Mouse (Mus musculus) spleen, embryonic (tissue): ENCODE measurements at regions not wholly inside any gene's neighbourhood (a gene's known extent, or its start where the extent isn't known, plus 50 kb on each side); places are given as distances from the start of the nearest gene placed in this dataset.
"Not testable (repeated sequence)": the region's sequence is repeated elsewhere in the genome, so short reads cannot be mapped to it uniquely, and the experiment has no call there.

Experiments used
- CTCF ChIA-PET: fragments of 350-600 bp; sonication (Branson Sonifier 250); formaldehyde crosslinking; loops from one replicate; lab custom pipeline; 2022; lab: Charles Lee

DNA sequence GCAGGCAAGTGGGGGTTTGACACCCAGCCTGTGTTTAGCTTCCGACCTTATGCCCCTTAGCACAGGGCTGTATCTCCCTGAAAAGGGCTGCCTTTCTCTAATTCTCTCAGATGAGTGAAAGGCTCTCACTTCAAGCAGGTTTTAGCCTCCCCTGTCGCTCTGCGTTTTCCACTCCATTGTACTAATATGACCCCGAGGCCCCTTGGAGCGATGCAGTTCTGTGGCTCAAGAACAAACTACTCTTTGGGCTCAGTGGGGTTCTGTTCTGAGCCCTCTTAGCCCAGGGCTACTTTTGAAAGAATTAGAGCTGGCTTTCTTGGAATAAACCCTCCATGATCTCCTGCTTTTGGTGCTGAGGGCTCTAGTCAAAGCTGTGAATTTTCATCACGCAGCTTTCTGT lies 53.4 kb upstream of the Castor2 start:
- CTCF ChIA-PET: no interaction called here

DNA sequence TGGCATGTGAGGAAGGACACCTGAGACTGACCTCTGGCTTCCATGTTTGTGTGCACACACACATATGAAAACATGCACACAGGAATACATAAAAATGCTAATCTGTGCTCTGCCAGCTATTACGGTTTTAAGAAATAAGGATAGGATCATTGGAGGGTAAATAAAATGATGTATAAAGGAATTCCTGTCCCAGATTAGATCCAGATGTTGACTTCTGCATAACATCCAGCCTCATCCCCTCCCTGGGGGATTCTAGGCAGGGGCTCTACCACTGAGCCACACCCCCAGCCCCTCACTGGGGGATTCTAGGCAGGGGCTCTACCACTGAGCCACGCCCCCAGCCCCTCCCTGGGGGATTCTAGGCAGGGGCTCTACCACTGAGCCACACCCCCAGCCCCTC lies 56.6 kb upstream of the Castor2 start:
- CTCF ChIA-PET: not testable (repeated sequence)

DNA sequence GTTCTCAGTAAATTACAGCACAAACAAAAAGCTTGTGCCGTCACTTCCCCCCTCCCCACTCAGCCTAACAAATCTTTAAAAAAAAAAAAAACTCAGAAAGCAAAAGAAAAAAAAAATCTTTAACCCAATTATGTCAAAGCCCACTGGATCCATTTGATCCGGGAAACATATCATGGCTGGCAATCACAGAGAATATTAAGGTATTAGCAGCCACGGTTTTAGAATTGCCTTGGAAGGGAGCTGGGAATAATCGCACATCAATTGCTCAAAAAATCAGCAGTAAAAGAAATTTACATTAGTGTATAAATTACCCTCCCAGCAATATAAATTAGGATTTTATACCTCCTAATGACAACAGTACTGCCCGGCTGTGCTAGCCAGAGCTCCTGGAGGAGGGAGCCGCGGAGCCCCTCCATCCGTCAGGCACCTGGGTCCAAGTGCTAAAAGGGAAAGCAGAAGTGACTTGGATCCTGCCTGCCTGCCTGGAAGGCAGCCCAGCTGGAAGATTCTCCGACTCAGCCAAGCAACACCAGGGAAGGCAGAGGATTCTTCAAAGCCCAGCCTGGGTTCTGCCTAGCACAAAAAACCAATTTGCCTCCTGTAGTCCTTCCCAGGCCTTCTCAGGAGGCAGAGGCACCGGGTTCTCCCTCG lies 72.1 kb upstream of the Castor2 start:
- CTCF ChIA-PET: interaction anchor here (0.6 kb wide), 1 partner anchor 20 kb away, joined by 3 read pairs; no protein-coding TSS in a partner anchor

DNA sequence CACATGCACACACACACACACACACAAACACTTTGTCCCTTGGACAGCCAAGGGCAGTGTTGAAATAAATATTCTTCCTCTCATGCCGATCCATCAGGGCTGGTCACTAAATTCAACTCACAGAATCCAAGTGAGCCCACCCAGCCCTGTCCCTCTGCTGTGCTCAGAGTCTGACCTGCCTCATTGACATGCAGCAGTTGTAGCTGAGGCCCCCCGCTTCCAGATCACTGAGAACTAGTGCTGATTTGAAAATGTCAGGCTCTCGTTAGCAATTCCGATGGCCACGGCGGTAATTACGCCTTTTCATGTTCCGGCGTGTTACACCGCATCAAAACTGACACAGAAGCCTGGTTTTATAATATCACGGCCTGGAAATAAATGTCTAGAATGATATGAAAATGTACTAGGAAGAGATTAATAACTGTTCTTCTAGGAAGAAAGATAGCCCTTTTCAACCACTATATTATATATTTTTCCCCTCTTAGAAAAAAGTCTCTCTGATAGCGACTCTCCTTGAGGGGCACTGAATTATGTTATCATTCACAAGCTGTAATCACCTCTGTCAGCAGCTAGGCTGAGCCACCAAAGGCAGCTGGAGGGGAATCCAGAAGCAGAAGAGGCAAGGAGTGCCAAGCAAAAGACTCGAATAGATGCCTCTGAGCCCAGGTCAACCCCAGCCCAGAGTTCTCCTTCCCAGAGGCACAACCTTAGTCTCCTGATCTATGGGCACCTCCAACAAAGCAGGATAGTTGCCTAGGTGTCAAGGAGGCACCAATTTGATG lies 79.7 kb upstream of the Castor2 start:
- CTCF ChIA-PET: no interaction called here

DNA sequence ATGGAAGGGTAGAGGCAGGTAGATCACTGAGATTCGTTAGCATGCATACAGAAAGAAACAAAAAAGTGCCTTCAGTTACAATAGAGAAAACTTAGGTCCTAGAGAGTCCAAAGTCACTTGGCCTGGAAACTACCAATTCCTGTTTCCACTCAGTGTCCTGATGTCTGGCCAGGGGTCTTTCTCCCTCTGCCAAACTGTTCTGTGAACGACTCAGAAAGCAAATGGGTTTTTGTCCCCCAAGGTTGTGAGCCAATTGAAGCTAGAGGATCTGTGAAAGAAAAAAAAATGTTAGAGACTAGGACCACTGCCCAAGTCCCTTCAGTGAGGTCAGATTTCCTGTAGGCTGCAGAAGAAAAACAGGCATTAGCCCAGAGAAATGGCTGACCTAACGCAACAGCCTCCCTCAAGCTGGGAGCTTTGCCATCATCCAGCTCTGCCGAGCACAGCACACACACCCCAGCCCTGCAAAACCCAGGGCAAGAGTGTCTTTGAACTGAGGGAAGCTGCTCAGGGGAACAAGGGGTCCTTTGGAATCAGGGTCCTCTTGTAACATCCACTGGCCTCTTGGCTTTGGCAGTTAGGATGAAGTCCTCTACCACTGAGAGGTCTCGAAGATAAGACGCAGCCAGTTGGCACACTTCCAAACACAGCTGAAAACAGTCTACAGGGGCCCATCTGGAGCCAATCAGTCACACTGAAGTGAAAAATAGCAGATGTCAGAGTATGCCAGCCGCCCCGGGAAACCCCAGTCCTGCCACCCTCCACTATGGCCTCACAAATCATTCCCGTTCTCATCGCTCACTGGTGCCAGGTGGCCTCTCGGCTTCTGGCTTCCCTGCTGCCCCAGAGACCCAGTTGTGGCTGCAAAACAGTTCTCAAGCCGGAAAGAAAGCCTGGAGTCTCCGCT lies 85.0 kb upstream of the Castor2 start:
- CTCF ChIA-PET: no interaction called here

DNA sequence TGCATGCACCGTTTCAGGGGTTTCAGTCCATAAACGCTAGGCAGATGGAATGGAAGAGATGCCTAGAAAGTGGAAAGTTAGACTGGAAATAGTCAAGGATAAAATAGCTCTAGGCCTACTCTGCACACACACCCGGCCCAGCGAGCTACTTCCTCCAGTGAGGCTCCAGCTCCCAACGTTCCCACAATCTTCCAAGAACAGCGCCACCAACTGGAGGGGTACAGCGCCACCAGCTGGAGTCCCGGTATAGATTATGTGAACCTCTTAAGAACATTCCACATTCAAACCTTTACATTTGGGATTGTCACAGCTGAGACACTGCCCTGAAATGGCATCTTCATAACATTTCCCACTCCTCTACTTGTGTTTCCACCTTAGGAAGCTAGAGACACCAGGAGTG lies 86.3 kb upstream of the Castor2 start:
- CTCF ChIA-PET: no interaction called here

DNA sequence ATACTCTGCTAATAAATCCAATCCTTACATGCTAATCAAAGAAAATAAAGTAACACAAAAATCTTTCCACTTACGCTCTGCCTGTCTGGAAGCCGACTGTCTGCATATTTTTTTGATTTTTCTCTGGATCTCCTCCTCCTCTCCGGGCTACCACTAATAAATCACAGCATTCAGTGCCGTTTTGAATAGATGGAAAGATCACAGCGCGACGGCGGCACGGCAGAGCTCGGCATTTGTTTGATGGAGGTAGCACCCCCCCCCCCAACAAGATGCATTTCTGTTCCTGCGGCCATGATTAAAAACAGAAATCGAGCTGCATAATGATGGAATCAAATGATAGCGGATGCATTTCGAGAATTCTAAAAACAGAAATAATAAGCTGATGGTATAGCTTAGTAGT lies 89.7 kb upstream of the Castor2 start:
- CTCF ChIA-PET: interaction anchor here (0.6 kb wide), 1 partner anchor 24 kb away, joined by 4 read pairs; no protein-coding TSS in a partner anchor

DNA sequence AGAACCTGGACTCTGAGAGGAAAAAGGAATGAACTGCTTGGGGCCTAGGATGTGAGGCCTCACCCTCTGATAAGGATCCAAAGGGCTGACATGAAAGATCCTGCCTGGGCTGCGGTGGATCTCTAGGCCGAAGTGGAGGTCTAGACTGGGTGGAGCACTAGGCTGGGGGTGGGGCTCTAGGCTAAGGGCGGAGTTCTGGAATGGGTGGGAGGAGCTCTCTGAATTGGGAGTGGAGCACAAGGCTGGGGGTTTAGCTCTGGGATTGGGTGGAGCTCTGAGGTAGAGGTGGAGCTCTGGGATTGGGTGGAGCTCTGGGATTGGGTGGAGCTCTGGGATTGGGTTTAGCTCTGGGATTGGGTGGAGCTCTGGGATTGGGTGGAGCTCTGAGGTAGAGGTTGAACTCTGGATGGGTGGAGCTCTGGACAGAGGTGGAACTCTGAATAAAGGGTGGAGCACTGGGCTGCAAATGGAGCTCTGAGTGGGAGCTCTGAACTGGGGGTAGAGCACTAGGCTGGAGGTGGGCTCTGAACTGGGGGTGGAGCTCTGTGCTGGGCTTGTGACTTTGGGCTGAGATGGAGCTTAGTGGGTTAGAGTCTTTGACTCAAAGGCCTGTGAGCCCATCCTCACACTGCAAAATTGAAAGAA lies 92.3 kb upstream of the Castor2 start:
- CTCF ChIA-PET: interaction anchor here (0.6 to 1.0 kb wide), 3 partner anchors 20 to 791 kb away, joined by 3 to 4 read pairs (median 3); no protein-coding TSS in a partner anchor

DNA sequence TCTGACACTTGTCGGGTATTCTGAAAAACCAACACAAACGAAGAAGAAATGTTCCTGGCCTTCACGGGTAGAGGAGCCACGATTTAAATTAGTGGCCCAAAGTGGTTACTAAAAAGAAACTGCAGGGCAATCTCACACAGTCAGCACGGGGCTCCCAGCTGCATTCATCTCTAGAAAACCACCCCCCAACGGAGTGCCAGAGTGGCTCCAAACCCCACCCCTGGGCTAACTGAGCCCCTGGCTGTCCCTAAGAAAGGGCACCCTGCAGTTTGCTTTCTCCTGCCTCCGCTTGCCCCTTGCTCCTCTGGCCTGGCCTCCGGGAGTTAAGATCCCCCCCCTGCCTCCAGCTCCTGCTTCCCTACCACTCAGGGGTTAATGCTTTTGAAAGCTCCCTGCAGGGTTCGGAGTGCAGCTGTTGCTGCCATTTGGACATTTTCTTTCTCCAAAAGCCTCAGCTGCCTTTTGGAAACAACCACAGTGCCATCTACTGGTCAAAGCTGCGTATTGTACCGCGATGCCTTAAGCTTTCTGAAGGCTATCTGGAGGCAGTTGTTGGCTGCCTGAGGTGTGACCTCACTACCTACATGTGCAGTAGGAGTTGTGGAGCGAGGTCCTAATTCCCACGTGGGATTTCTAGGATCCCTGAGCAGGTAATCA lies 92.9 kb upstream of the Castor2 start:
- CTCF ChIA-PET: interaction anchor here (0.6 to 1.0 kb wide), 2 partner anchors 21 to 55 kb away, joined by 3 read pairs; no protein-coding TSS in a partner anchor

DNA sequence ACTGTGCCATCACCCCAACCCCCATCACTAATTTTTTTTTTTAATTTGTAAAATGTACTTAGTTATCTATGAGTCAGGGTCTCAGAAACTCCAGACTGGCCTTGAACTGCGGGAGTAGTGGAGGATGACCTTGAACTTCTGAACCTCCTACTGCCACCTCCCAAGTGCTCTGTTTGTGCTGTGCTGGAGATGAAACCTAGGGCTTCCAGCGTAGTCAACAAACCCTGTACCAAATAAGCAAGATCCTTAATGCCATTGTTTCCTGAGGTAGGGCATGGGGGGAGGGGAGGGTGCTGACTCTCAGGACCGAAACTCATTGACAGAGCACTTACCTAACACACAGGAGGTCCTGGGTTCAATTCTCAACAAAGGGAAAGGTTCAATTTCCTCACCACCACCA lies 93.5 kb upstream of the Castor2 start:
- CTCF ChIA-PET: no interaction called here

DNA sequence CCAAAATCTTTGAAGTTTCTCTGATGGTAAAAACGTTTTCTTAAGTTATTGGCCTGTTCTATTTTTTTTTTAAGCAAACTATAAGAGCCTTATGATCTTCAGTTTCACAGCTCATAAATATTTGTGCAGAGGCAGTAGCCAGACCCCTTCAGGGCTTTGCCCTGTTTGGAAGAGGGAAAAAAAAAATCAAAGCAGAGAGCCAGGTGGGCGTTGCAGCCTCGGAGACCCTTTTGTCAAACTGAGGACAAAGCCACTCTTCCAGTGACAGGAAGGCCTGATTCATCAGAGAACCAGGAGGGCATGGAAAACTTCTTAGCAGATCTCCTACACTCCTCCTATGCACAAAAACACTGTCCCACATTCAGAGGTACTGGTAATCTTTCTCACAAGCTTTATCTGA lies 99.4 kb upstream of the Castor2 start:
- CTCF ChIA-PET: interaction anchor here (0.7 kb wide), 1 partner anchor 22 kb away, joined by 4 read pairs; no protein-coding TSS in a partner anchor

DNA sequence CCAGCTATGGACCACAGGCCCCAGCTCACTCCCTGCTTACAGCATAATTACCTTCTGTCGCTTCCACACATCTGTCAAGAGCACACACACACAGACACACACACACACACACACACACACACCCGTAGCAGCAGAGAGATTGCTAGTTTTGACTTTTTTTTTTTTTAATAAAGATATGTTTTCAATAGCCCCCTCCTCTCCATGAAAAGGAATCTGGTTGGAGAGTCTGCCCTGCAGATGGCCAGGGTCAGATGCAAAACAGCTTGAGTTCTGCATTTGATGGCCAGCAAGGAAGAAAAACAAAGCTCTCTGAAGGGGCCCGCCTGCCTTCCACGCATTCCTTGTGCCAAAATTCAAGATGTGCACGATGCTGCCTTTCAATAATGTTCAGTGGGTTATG lies 99.8 kb upstream of the Castor2 start:
- CTCF ChIA-PET: interaction anchor here (0.7 kb wide), 1 partner anchor 21 kb away, joined by 4 read pairs; no protein-coding TSS in a partner anchor

DNA sequence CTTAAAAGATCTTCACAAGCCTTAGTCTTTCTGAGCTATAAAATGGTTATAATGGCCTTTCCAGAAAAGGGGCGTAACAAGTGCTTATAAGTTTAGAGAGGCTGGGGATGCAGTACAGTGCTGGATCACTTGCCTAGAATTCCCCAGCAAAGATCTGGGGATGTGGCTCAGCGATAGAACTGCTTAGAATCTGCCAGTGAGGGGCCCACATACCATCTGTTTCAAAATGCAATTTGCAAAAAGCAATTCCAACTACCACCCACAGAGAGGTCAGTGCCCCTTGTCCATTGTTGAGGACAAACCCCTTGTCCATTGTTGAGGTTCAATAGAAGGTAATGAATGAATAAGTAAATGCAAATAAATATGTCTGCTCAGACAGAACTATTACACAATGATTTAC lies 107.5 kb upstream of the Castor2 start:
- CTCF ChIA-PET: no interaction called here

DNA sequence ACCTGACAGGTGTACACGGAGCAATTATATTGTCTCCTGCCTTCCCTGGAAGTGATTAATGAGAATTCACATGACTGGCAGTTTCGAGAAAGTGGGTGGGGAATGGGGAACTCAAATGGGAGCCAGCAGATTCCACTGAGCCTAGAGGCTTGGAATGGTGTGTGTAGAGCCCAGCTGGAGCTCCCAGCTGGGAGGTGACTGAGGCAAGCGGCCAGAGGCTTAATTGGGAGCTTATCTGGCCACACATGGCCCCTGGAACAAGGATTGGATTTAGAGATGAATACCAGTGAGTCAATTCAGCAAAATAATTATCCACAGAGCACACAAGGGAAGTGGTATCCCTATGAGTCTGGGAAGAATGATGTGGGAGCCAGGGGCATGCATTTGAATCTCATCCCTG lies 108.0 kb upstream of the Castor2 start:
- CTCF ChIA-PET: no interaction called here

DNA sequence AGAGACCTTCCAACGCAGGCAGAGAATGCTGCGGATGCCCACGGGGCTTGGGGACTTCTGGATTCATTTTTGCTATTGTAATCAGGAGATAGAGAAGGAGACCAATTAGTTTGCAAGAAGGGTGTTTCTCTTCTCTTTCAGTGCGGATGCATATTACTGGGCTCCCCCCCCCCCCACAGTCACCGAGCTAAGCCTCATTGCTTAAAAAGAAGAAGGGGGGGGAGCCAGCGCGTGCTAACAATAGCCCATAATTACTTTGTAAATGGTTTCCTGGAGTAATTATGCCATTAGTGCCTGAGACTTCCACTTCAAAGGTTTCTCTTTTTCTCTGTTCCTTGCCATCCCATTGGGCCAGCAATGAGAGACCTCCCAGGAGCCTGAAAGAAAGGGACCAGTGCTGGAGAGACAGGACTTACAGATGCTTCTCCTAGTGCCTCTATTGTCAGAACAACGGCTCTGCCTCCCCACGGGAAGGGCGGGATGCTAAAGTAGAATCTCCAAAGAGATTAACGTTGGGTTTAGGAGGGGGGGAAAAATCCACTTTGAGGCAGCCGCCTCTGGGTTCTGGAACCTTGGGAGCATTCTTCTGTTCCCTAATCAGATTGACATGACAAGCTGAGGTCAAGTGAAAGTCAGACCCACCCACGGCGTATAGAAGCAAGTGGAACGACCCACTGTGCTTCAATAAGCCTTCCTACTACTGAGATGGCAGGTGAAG lies 116.1 kb upstream of the Castor2 start:
- CTCF ChIA-PET: no interaction called here

DNA sequence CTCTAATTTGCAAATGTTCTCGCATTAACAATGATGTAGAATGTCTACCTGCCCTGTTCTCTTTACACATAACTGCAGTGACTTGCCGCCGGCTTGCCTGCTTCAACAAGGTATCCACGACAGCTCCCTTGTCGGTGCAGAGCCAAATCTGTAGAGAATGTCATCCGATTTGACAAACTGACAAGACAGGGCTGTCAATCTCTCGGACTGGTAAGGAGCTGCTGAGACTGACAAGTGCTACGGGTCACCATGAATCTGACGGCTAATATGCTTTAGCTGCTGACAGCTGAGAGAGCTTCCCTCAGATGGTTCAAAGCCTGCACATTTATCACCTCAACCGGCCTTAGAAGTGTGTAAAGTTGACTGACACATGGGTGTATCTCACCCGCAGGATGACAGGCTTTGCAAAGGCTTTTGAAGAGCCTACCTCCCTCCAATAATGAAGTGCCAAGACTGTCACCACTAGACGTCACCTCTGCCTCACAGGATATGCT lies 129.0 kb upstream of the Castor2 start:
- CTCF ChIA-PET: no interaction called here

DNA sequence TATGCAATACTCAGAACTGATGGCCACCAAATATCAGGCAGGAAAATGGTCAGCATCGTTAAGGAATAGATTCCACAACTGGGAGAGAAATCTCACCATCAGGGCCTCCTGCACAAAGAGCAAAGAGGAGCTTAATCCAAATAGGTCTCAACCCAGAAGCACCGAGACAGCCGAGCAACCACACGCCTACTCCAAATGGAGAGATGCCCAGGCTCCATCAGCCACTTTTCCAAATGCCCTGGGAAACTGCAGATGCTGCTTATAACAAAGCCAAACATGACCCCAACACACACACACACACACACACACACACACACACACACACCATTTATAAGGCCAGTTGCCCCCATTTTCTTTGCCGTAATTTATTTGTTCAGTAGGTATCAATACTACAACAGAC lies 136.2 kb upstream of the Castor2 start:
- CTCF ChIA-PET: interaction anchor here (0.6 kb wide), 1 partner anchor 94 kb away, joined by 3 read pairs; no protein-coding TSS in a partner anchor

DNA sequence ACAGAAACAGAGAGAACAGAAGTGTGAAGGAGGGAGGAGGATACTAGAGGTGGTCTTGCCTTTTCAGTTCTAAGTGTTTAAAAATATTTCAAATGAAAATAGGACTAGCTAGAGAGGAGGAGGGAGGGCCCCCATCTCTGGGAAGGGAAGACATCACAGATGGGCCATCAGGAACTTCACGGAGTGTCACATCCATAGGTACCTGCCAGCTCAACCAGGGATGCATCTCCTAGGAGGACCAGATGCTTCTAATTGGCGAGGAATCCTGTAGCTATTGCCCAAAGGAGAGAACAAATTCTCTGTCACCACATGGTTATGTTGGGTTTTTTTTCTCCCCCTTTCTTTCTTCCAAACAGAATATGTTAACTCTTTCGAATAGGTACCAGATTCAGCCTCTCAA lies 158.7 kb upstream of the Castor2 start:
- CTCF ChIA-PET: no interaction called here

DNA sequence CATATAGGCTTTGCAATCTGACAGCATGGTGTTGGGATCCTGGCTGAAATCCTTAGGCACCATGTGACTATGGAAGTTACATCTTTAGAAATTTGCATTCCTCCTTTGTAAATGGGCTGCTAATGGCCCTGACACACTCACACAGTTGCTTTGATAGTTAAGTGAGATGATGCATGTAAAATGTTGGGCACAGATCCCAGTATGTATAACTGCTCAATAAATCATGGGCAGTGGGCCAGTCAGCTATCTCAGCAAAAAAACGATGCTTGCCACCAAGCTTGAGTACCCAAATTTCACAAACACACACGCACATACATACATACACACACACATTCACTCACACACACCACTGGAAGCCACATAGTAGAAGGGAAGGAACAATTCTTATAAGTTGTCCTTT lies 159.5 kb upstream of the Castor2 start:
- CTCF ChIA-PET: no interaction called here
